Mouse (Mus musculus): ENCODE data around the gene Nxph1. TPM values are rescaled to one million over a fixed set of nuclear protein-coding genes. Genes with fewer than 3 reads are reported as not detected.

Nxph1 gene
- total RNA-seq, 2 experiments from 2014 or later, result 0.09 TPM; not detected in 1

DNA sequence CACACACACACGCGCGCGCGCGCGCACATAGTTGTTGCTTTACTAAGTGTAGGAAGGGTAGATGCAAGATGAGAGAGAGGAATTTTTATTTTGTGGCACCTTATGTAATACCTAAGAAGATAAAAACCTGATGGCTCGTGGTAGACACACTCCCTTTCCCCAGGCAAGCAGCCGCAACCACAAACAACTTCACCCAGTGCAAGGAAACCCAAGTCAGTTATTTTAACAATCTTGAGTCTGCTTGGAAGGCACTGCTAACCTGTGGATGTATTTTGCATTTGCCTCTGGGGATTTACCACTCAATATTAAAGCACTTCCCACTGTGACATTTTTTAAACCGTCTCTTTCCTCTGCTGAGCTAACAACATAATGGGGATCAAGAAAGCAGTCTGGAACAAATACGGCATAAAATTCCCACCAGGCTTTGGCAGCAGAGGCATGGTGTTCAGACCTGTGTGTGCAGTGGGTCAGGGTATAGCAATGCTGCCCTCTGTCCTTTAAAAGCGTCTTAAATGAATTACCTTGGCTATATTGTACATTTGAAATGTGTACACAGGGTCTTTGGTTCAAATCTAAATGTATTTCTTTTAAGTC, 176.2 kb downstream of the Nxph1 start:
- DNase-seq, result no peak

DNA sequence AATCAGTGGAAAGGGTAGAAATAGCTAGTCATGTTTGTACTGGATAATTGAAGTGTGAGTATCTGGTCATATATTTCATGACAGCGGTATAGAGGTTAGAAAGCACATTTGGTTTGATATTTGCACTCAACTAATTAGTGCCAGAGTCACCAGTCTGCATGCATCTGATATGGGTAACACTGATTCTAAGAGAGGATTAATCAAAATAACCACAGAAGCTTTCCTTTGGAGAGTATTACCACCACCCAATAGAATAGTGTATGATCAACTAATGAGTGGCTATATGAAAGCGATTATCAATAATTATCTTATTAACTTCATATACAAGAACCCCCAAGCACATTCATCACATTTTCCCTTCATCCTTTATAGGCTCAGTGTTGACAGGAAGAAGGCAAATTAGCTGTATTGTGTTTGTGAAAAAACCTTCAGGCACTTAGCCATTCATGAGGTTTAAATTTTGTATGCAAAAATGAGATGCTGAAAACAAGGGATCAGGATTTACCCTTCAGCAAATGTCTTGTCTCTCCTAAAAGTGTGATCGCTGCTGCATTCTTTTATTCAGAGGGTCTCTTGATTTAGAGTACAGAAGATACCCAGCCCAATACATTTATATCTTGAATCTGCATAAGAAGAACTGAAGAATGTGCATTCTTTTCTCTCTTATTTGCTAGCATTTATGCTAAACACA, 185.5 kb downstream of the Nxph1 start:
- no peak for DNase-seq

DNA sequence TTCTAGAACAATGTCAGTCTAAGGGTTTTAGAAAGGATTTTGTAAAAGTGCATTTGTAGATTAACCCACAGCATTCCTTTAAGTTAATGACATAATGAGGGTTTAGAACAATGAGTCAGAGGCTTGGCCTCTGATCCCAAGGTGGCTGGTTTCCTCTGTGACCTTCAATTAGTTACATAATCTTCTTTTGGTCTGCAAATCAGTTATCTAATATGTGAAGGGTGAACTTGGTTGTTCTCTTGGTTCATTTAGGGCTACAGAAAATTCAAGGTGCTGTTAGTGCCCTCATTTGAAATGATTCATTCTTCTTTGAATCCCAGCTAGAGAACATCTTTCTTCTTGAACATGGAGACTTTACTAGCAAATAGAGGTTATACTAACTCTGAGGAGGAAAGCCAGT, 199.7 kb downstream of the Nxph1 start:
- no peak for DNase-seq

- no peak for DNase-seq
Observed at GRCm38 (mm10) chr6:9149791-9150190, 201.6 kb downstream of the Nxph1 start.

GRCm38 (mm10) chr6:9159191-9159590, 211.0 kb downstream of the Nxph1 start:
- no peak for DNase-seq

GRCm38 (mm10) chr6:9182477-9182876, 234.2 kb downstream of the Nxph1 start:
- no peak for DNase-seq

DNA sequence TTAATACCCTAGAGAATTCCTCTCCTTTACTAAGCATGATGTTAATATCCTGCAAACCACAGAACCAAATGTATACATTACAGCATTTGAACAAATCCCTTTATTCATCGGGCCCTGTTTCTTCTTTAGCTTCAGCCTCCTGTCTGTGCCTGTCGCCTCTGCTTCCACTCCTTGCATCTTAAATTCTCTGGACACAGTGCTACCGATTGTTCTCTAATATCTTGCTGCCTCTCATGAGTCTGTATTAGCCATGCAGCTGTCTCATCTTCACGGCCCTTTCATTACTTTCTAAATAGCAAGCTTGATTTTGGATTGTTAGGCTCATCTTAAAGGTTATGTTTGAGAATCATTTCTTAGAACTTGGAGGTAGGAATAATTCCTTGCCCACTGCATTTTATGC, 262.5 kb downstream of the Nxph1 start:
- DNase-seq, result no peak

GRCm38 (mm10) chr6:9220724-9221453, 272.7 kb downstream of the Nxph1 start:
- DNase-seq, result no peak

DNA sequence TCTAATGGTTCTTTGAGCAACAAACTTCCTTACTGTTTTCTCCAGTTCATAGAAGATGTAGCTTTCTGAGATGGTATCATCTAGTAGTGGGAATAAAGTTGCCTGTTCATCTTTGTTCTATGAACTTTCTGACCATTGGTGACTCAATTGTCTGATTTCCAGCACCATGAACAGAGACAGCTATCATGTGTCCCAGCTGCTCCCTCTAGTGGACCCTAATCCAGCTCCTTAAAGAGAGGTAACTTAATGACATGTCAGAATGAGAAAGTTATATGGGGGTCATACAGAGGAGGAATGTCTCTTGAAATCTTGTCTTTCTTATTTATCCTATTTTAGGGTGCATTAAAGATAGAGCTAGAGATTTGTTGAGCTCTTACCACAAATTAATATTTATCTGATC, 286.6 kb downstream of the Nxph1 start:
- DNase-seq, result no peak

GRCm38 (mm10) chr6:9267998-9268397, 319.8 kb downstream of the Nxph1 start:
- no peak for DNase-seq

Other genes with a start within 250 kb of the Nxph1 start
- 1 to 10 TPM; 3.7 to 4.4 TPM for gene Ica1, start 169.9 kb upstream of the Nxph1 start, total RNA-seq (2021)

All from gastrocnemius, postnatal 10 days (tissue).